Mouse (Mus musculus) layer of hippocampus, adult 2 months (tissue): ENCODE results near the gene Ubtd2. TPM values are rescaled to one million over a fixed set of nuclear protein-coding genes. Genes with fewer than 3 reads are reported as not detected.
A peak's percentile ranks its signal among the peaks of the same experiment; 100 is the strongest.

ENCODE experiments used
- DNase-seq, 2 experiments: peaks; one replicate each; pipeline ENCODE4 v3.0.0; 2022; ENCODE audit warnings: low spot score in 2 of 2
- H3K27ac ChIP-seq: fragments of 200-600 bp; 2 replicates; pipeline ENCODE4 v1.8.1; 2022
- H3K4me3 ChIP-seq: fragments of 200-600 bp; 2 replicates; pipeline ENCODE4 v1.8.1; 2022; ENCODE audit warnings: mild to moderate bottlenecking
- CTCF ChIP-seq: fragments of 200-600 bp; conservative IDR thresholded peaks from 2 replicates; pipeline ENCODE4 v1.8.1; 2022; ENCODE audit warnings: antibody characterized with exemption, mild to moderate bottlenecking, moderate library complexity
- total RNA-seq, 2 experiments: library from RNA; stranded (reverse); gene quantifications; 2 replicates each; pipeline ENCODE4 v1.2.3; 2021

Ubtd2 gene
- total RNA-seq, 2 experiments from 2014 or later: 29.4 to 33.7 TPM

DNA sequence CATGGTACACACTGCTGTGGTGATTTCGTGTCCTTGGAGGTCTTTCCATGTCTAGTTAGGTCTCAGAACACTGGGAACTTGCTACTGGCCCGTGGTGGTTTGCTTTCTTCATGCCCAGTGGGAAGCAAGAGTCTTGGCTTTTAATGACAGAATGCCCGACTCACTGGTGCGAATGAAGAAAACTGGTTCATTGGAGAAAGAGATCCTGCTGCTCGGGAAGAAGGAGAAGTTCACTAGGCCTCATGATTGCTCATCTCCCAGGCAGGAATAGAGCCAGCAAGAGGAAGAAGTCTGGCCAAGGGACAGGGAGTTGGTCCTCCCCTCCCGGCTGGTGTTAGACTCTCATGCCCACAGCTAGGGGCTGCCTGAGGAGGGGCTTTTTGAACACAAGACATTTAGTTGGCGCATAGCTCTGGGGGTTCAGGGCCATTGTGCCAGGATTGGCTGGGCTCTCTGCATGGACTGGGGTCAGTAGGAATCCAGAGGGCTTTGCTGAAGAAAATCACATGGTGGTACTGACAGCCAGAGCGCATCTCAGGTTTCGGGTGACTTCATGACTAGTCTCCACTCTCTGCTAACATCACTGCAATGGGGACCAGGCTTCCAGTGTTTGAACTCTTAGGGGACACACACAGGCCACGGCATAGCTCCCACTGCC, 101.3 kb downstream of the Ubtd2 start:
- Histone ChIP-seq H3K27ac (no peak overlapping the region), H3K4me3 (no peak overlapping the region)
- DNase-seq: no peak
- no peak for TF ChIP-seq CTCF

DNA sequence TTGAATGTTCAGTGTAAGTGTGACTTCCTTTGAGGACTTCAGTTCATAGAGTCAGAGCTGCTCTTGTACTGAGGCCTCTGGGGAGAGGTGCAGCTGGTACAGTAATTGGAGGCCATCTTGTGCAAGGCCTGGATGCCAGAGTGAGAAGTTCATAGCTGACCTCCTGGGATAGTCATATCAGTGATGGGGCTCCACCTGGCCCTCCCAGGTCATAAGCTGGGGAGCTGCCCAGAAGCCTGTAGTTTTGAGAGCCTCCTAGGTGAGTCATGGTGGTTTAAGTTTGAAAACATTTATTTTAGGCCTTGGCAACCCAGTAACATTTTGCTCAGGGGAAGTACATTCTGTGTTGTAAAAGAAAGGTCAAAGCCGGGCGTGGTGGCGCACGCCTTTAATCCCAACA, 102.9 kb downstream of the Ubtd2 start:
- TF ChIP-seq CTCF: no peak
- DNase-seq: no peak
- Histone ChIP-seq H3K4me3 (no peak overlapping the region), H3K27ac (no peak overlapping the region)

DNA sequence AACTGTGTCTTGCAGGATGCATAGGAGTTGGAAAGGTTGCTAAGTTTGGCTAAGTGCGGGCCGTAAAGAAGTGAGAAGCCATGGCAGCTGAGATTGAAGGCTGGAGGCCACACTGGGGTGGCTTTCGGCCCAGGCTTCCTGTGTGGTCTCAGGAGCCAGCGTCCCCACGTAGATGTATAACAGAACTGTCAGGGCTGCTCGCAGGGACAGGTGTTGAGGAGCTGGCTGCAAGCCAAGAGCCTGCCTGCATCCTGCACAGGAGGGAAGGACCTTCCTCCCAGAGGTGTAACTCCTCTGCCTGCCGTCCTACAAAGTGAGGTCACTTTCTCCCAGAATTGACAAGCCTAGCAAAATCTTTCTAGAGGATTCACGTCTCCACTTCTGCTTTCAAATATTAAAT, 103.5 kb downstream of the Ubtd2 start:
- H3K4me3 ChIP-seq: no peak overlapping the region
- no peak for TF ChIP-seq CTCF
- H3K27ac ChIP-seq: no peak overlapping the region
- no peak for DNase-seq

DNA sequence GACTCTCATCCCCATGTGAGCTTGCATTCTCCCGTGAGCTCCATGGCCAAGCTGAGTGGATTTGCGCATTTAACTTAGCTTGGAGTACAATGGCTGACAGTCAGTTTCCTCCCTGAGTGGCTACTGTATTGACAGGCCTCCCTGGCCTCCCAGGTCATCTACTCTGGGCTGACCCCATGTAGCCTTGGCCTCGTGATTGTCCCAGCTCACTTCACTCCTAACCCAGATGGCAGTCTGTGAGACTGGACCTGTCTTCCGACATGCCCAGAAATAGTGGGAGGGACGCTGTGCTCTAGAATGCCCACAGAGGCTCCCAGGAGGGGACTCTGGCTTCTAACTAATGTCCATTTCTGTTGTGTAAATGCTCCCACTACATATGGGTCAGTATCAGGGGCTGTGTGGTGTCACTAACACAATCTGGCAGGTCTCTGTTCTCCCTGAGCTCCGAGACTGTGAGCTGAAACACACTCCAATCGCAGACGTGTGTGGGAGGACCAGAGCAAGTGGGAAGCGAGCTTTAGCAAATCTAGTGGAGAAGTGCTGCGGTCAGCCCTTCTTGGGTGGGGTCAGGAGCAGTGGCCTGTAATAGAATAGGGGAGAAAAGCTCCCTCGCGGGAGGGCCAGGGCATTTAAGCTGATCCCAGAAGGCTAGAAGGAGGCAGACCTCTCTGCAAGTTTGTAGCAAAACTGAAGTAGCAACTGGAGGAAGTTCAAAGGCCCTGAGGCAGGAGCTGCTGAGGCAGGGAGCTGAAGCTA, 105.0 kb downstream of the Ubtd2 start:
- no peak overlapping the region for H3K27ac ChIP-seq
- DNase-seq: no peak
- H3K4me3 ChIP-seq: no peak overlapping the region
- TF ChIP-seq CTCF: no peak

DNA sequence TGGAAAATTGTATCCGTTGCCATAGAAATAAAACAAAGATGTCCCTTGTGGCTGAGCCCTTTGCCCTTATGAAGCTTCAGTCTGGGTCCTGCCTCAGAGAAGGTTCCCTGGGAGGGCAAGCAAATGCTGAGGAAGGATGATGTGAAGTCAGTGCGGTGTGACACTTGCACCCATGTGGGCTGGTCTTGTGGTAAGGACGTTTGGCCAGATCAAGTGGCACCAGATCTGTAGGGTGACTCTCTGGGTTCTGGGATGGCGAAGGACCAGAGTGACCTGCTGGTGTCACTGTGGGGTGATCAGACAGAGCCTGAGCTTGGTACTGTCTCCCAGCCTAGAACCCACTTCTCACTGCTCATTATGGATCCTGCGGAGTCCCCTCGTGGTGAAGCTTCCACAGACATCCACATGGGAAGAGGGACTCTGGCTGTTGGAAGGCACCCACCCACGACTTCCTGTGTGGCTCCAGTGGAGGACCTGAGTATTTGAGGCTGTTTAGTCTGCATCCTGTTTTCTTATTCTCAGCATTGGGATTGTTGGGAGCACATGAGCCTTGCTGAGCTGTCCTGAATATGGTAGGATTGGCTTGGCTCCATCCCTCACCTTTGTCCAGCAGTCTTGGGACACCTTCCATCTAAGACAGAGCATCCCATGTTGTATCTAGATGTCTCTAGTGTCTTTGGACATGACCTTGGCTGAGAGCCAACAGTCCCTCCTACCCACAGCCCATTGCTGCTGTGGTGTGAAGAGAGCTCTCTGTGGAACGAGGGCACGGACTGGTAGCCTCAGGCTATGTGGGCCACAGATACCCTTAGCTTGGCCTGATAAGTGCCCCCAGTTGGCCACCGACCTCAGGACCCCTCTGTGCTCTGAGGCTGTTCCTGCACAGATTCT, 106.5 kb downstream of the Ubtd2 start:
- Histone ChIP-seq H3K27ac (no peak overlapping the region), H3K4me3 (no peak overlapping the region)
- no peak for DNase-seq
- TF ChIP-seq CTCF: no peak

DNA sequence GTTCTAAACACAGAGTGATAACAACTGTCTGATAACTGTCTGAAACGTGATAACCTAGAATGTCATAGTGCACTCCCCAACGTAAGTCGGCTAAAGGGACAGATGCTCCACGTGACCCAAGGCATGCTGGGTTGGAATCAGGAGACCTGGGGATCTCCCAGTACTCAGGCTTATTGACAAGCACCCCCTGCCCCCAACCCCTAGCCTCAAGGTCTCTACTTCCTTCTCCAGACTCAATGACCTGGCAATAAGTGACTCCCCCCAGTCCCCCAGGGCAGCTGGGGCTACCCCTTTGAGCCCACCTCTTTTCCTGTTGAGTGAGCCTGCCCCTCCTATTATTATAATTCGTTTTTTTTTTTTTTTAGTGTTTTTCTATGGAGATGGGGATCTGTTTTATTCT, 107.5 kb downstream of the Ubtd2 start:
- no peak for TF ChIP-seq CTCF
- Histone ChIP-seq H3K4me3 (no peak overlapping the region), H3K27ac (no peak overlapping the region)
- no peak for DNase-seq

DNA sequence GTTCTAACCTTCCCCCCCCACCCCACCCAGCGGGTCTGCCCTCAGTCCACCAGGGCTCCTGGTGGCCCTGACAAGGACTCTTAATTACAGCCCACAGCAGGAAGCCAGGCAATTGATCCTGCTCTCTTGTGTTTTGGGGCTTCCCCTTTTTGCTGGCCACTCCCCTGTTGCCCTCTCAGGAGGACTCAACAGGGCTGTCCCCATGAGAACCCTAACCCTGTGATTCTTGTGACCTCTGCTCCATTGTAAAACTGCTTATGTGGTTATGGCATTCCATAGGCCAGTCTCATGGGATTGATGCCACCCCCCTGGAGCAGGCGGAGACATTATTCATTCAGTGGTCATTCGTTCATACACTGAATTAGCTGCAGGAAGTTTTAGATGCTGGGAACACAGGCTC, 108.5 kb downstream of the Ubtd2 start:
- TF ChIP-seq CTCF: no peak
- Histone ChIP-seq H3K4me3 (no peak overlapping the region), H3K27ac (no peak overlapping the region)
- DNase-seq: no peak

DNA sequence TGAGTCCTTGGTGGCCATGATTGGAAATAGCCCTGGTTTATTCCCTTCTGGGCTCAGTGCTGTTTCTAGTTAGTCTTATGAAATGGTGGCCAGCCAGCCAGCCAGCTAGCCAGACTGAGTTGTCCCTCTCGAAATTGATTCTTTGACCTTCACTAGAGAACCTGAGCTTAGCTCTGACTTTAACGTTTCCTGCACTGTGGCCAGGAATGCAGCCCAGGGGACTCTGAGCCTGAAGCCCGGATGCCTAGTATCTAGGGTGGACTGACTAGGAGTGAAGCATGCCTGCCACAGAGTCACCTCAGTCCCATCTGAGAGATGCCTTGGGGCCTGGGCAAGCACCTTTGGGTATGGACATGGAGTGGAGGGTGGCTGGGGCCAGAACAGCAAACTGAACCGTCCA, 109.5 kb downstream of the Ubtd2 start:
- no peak overlapping the region for H3K4me3 ChIP-seq
- DNase-seq: no peak
- H3K27ac ChIP-seq: peak overlapping the region; percentile 46; the same call in 1 of the 2 replicates
- TF ChIP-seq CTCF: no peak

DNA sequence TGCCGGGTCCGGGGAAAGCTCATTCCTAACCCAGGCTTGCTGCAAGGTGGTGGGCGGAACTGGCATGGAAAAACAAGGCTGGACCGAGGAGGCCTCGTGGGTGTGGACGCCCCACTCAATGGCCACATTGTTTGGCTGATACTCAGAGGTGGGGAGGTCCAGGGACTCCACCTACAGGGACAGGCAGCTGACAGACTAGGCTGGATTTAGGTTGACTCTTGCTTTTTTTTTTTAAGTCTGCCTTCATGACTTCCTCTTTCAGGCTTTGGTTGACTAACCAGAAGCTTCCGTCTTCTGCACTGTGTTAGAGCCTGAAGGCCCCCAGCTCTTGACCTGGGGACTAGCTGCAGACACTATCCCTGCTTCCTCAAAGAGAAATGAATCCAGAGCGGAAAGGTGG, 109.9 kb downstream of the Ubtd2 start:
- DNase-seq: no peak
- TF ChIP-seq CTCF: no peak

DNA sequence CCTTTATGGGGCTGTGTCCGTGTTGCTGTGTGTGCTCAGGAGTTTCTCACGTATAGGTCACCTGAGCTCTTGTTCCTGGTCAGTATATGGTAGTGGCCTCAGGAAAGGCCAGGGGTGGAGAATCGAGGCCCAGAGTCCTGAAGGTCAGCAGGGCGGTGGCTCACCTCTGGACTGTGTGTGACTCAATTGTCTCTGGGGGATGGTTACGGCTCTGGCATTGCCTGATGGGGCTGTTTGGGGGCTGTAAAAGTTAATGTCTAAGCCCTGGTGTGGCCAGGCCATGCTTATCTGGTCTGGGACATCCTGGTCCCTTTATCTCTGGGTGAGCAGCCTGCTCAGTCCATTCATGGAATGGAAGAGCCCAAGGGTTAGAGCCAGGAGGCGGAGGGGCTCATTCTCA, 111.0 kb downstream of the Ubtd2 start:
- H3K27ac ChIP-seq: no peak overlapping the region; the same call in 1 of the 2 replicates
- H3K4me3 ChIP-seq: no peak overlapping the region
- DNase-seq: no peak
- no peak for TF ChIP-seq CTCF

More for the DNA sequence above, 109.9 kb downstream of the Ubtd2 start:
- Histone ChIP-seq H3K4me3 (no peak overlapping the region), H3K27ac (peak overlapping the region; percentile 46; the same call in 1 of the 2 replicates)

Other genes with a start within 250 kb of the Ubtd2 start
- gene Snrnp25, start 250.0 kb upstream of the Ubtd2 start, total RNA-seq: 10 to 100 TPM; 20.6 to 22.4 TPM
- gene Rhbdf1, start 233.1 kb upstream of the Ubtd2 start, total RNA-seq: 10 to 100 TPM; 13.4 to 13.8 TPM
- gene Mpg, start 228.9 kb upstream of the Ubtd2 start, total RNA-seq: 10 to 100 TPM; 15.6 to 20.5 TPM
- 10 to 100 TPM; 62.0 to 64.1 TPM for gene Nprl3, start 187.7 kb upstream of the Ubtd2 start, total RNA-seq
- gene Hba-x, start 179.0 kb upstream of the Ubtd2 start, total RNA-seq: not detected
- 100 to 1,000 TPM; 315 to 509 TPM for gene Hba-a1, start 171.9 kb upstream of the Ubtd2 start, total RNA-seq
- gene Hbq1b, start 168.4 kb upstream of the Ubtd2 start, total RNA-seq: 1 to 10 TPM; 1.0 to 1.7 TPM
- gene Hba-a2, start 158.9 kb upstream of the Ubtd2 start, total RNA-seq: 100 to 1,000 TPM; 253 to 450 TPM
- gene Hbq1a, start 155.3 kb upstream of the Ubtd2 start, total RNA-seq: 1 to 10 TPM; 1.1 to 1.8 TPM
- 10 to 100 TPM; 10.2 to 11.1 TPM for gene Sh3pxd2b, start 107.5 kb upstream of the Ubtd2 start, total RNA-seq
- 1 to 10 TPM; 2.7 to 2.9 TPM for gene Efcab9, start 76.7 kb downstream of the Ubtd2 start, total RNA-seq
- gene Stk10, start 77.9 kb downstream of the Ubtd2 start, total RNA-seq: 1 to 10 TPM; 7.3 to 9.0 TPM
- 100 to 1,000 TPM; 146 to 157 TPM for gene Fbxw11, start 187.4 kb downstream of the Ubtd2 start, total RNA-seq